Mouse (Mus musculus) olfactory bulb, adult 2 months (tissue): Measurements from ENCODE around the gene Gm11084.

Experiments
- CTCF ChIP-seq: fragments of 200-500 bp; IDR thresholded peaks from 2 replicates; pipeline ENCODE4 v1.5.1; 2012; ENCODE audit warnings: low read depth, mild to moderate bottlenecking, low read length, moderate library complexity; ENCODE audit not compliant: insufficient read depth
- POLR2A ChIP-seq: fragments of 200-500 bp; IDR thresholded peaks from 2 replicates; pipeline ENCODE4 v1.6.1; 2012; ENCODE audit warnings: mild to moderate bottlenecking, low read depth, low read length, moderate library complexity; ENCODE audit not compliant: insufficient read depth

DNA sequence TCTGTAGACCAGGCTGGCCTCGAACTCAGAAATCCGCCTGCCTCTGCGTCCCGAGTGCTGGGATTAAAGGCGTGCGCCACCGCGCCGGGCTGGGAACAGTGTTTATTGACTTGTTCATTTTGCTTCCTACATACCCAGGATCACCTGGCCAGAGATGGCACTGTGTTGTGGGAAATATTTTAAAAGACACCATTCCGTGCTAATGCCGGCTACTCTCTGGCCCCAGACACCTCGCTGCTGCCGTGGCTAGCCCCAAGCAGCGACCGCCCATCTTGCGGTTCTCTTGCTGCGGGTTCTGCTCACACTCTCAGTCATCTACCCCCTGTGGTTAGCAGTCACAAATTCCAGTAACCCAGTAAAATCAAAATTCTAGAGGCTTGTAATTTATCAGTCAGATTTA is 6.0 kb upstream of the Gm11084 start:
- TF ChIP-seq POLR2A (no peak), CTCF (no peak)
